Mouse (Mus musculus): ENCODE data around the gene Setx.

The Setx gene

GRCm38 (mm10) chr2:29151941-29152340 lies 28.0 kb downstream of the Setx start:
- DNase-seq: no peak

- DNase-seq: no peak
These were observed 44.1 kb downstream of the Setx start for GRCm38 (mm10) chr2:29168067-29168466.

GRCm38 (mm10) chr2:29174887-29175286 lies 50.9 kb downstream of the Setx start:
- no peak for DNase-seq

- DNase-seq: no peak
These were observed 55.8 kb downstream of the Setx start for GRCm38 (mm10) chr2:29179810-29180209.

GRCm38 (mm10) chr2:29181111-29181510 lies 57.1 kb downstream of the Setx start:
- no peak for DNase-seq

- DNase-seq: no peak
These were observed 59.4 kb downstream of the Setx start for GRCm38 (mm10) chr2:29183266-29183924.

- DNase-seq: no peak
These were observed 62.2 kb downstream of the Setx start for GRCm38 (mm10) chr2:29186209-29186608.

GRCm38 (mm10) chr2:29190392-29190791 lies 66.4 kb downstream of the Setx start:
- no peak for DNase-seq

GRCm38 (mm10) chr2:29191216-29192215 lies 67.5 kb downstream of the Setx start:
- DNase-seq: no peak

- no peak for DNase-seq
These were observed 68.8 kb downstream of the Setx start for GRCm38 (mm10) chr2:29192629-29193278.

GRCm38 (mm10) chr2:29193819-29194546 lies 70.0 kb downstream of the Setx start:
- DNase-seq: no peak

- peak; percentile 75 for DNase-seq
These were observed 70.8 kb downstream of the Setx start for GRCm38 (mm10) chr2:29194547-29195463.

GRCm38 (mm10) chr2:29196844-29197243 lies 72.9 kb downstream of the Setx start:
- DNase-seq: no peak

GRCm38 (mm10) chr2:29198446-29198845 lies 74.5 kb downstream of the Setx start:
- no peak for DNase-seq

GRCm38 (mm10) chr2:29199909-29200308 lies 75.9 kb downstream of the Setx start:
- DNase-seq: peak; percentile 57

- DNase-seq: no peak
These were observed 77.4 kb downstream of the Setx start for GRCm38 (mm10) chr2:29201223-29201955.

GRCm38 (mm10) chr2:29206156-29206555 lies 82.2 kb downstream of the Setx start:
- no peak for DNase-seq

- DNase-seq: no peak
These were observed 92.5 kb downstream of the Setx start for GRCm38 (mm10) chr2:29216286-29217012.

- no peak for DNase-seq
These were observed 93.1 kb downstream of the Setx start for GRCm38 (mm10) chr2:29217042-29217441.

- DNase-seq: no peak
These were observed 93.9 kb downstream of the Setx start for GRCm38 (mm10) chr2:29217897-29218296.

Measured in liver (tissue).